Mouse (Mus musculus): Measurements from ENCODE around the gene Mfap1a. TPM values are rescaled to one million over a fixed set of nuclear protein-coding genes. Genes with fewer than 3 reads are reported as not detected.

Gene Mfap1a
- 0.27 and 3.3 TPM in 2 replicates for polyA plus RNA-seq (2012; ENCODE audit: low replicate concordance)

GRCm38 (mm10) chr2:121505942-121506882, at the start of gene Mfap1a, which contains the start of gene Wdr76:
Mfap1a (minus strand) TSS chr2:121506665.
Wdr76 (plus strand) TSS chr2:121506723.

GRCm38 (mm10) chr2:121473301-121474179, 32.9 kb downstream of the Mfap1a start, which contains the start of gene Mfap1b:
Mfap1b (minus strand) TSS chr2:121474067.

GRCm38 (mm10) chr2:121456692-121457642, 49.5 kb downstream of the Mfap1a start, which contains the start of gene Serinc4:
Serinc4 (minus strand) TSS chr2:121456781.

GRCm38 (mm10) chr2:121452990-121453389, 53.5 kb downstream of the Mfap1a start, which contains the start of gene Hypk:
Hypk (plus strand) TSS chr2:121453290.

GRCm38 (mm10) chr2:121448739-121449535, 57.5 kb downstream of the Mfap1a start, which contains the start of gene Serf2:
Serf2 (plus strand) TSS chr2:121449195.

GRCm38 (mm10) chr2:121444178-121444577, 62.3 kb downstream of the Mfap1a start, which contains the start of gene Ell3:
Ell3 (minus strand) TSS chr2:121444278.

Other genes with a start within 250 kb of the Mfap1a start
- 7.3 and 7.4 TPM in 2 replicates for gene Trp53bp1, start 235.3 kb downstream of the Mfap1a start, polyA plus RNA-seq (2012; ENCODE audit: low replicate concordance)
- gene Map1a, start 217.1 kb downstream of the Mfap1a start, polyA plus RNA-seq (2012; ENCODE audit: low replicate concordance), result 2.3 and 2.7 TPM in 2 replicates
- gene Ppip5k1, start 151.3 kb downstream of the Mfap1a start, polyA plus RNA-seq (2012; ENCODE audit: low replicate concordance), result 5.3 and 6.3 TPM in 2 replicates
- not detected in 2 replicates for gene Ckmt1, start 149.0 kb downstream of the Mfap1a start, polyA plus RNA-seq (2012; ENCODE audit: low replicate concordance)
- not detected in 2 replicates for gene Strc, start 119.5 kb downstream of the Mfap1a start, polyA plus RNA-seq (2012; ENCODE audit: low replicate concordance)
- gene Pdia3, start 92.9 kb downstream of the Mfap1a start, polyA plus RNA-seq (2012; ENCODE audit: low replicate concordance), result 1,200 and 1,371 TPM in 2 replicates
- gene Catsper2, start 92.9 kb downstream of the Mfap1a start, polyA plus RNA-seq (2012; ENCODE audit: low replicate concordance), result 0.23 and 0.27 TPM in 2 replicates
- gene Ell3, start 62.4 kb downstream of the Mfap1a start, polyA plus RNA-seq (2012; ENCODE audit: low replicate concordance), result 0.35 and 2.2 TPM in 2 replicates
- gene Serf2, start 57.5 kb downstream of the Mfap1a start, polyA plus RNA-seq (2012; ENCODE audit: low replicate concordance), result 84.7 and 137 TPM in 2 replicates
- 6.8 and 26.9 TPM in 2 replicates for gene Hypk, start 53.4 kb downstream of the Mfap1a start, polyA plus RNA-seq (2012; ENCODE audit: low replicate concordance)
- gene Serinc4, start 49.9 kb downstream of the Mfap1a start, polyA plus RNA-seq (2012; ENCODE audit: low replicate concordance), result 0.08 TPM in 1 of 2 replicates, not detected in the other
- gene Mfap1b, start 32.6 kb downstream of the Mfap1a start, polyA plus RNA-seq (2012; ENCODE audit: low replicate concordance), result 0.90 and 2.2 TPM in 2 replicates
- 0.62 and 1.0 TPM in 2 replicates for gene Wdr76, start 58 bp upstream of the Mfap1a start, polyA plus RNA-seq (2012; ENCODE audit: low replicate concordance)

Data from leukemia stem cell, adult 10-12 weeks (primary cell).